Mouse (Mus musculus) kidney, postnatal 0 days (tissue): ENCODE data around the gene Gm10974. TPM values are rescaled to one million over a fixed set of nuclear protein-coding genes. Genes with fewer than 3 reads are reported as not detected.

Experiments used
- ATAC-seq: fragments of 200-750 bp; cut with Nextera tagmentation; replicated peaks from 2 replicates; pipeline ENCODE4 v1.8.0; 2017; ENCODE audit warnings: low read depth, moderate number of reproducible peaks, moderate TSS enrichment, moderate library complexity; ENCODE audit not compliant: low FRiP score
- DNase-seq: peaks from one replicate; pipeline ENCODE4 v3.0.0-alpha.2; 2016; ENCODE audit warnings: low spot score
- H3K27ac ChIP-seq: fragments of 300-500 bp; sonication (generic); 2 replicates; pipeline ENCODE4 v1.5.1; 2014; ENCODE audit warnings: mild to moderate bottlenecking
- H3K27me3 ChIP-seq: fragments of 300-500 bp; sonication (generic); 2 replicates; pipeline ENCODE4 v1.6.1; 2014; ENCODE audit warnings: low read length, mixed read lengths; ENCODE audit not compliant: insufficient read depth
- H3K36me3 ChIP-seq: fragments of 300-500 bp; sonication (generic); 2 replicates; pipeline ENCODE4 v1.6.1; 2014; ENCODE audit warnings: low read length, mixed read lengths; ENCODE audit not compliant: insufficient read depth
- H3K4me1 ChIP-seq: fragments of 300-500 bp; sonication (generic); replicated peaks from 2 replicates; pipeline ENCODE4 v1.6.1; 2014; ENCODE audit warnings: antibody characterized with exemption, low read length, mixed read lengths; ENCODE audit not compliant: insufficient read depth
- H3K4me2 ChIP-seq: fragments of 300-500 bp; sonication (generic); 2 replicates; pipeline ENCODE4 v1.6.1; 2014; ENCODE audit warnings: mild to moderate bottlenecking, low read length, moderate library complexity, mixed read lengths
- H3K4me3 ChIP-seq: fragments of 300-500 bp; sonication (generic); replicated peaks from 2 replicates; pipeline ENCODE4 v1.5.1; 2014; ENCODE audit warnings: low read depth, low read length
- H3K9ac ChIP-seq: fragments of 300-500 bp; sonication (generic); 2 replicates; pipeline ENCODE4 v1.6.1; 2014; ENCODE audit warnings: low read depth, low read length
- H3K9me3 ChIP-seq: fragments of 300-500 bp; sonication (generic); replicated peaks from 2 replicates; pipeline ENCODE4 v1.6.1; 2016; ENCODE audit warnings: low read length, inconsistent platforms, mixed read lengths
- CTCF ChIP-seq: IDR thresholded peaks from 2 replicates; pipeline ENCODE4 v1.5.1; 2016; ENCODE audit warnings: antibody characterized with exemption, low read depth, mild to moderate bottlenecking, moderate library complexity
- WGBS: fragments of 180-500 bp; shearing (Covaris S2); extraction: QIAGEN DNeasy Blood & Tissue Kit; methylation state at CpG from one replicate; pipeline ENCODE4 v1.1.7; 2014; 5-methylcytosine and 5-hydroxymethylcytosine counted together
- polyA plus RNA-seq: library from polyadenylated mRNA; unstranded; fragments of >200 nt; fragmentation: Nextera tagmentation; extraction: Ambion mirVana; gene quantifications from 2 replicates; pipeline ENCODE4 v1.2.1, GENCODE M21; 2015

Gm10974 gene
- polyA plus RNA-seq, 1 experiment from 2014 or later: not detected

DNA sequence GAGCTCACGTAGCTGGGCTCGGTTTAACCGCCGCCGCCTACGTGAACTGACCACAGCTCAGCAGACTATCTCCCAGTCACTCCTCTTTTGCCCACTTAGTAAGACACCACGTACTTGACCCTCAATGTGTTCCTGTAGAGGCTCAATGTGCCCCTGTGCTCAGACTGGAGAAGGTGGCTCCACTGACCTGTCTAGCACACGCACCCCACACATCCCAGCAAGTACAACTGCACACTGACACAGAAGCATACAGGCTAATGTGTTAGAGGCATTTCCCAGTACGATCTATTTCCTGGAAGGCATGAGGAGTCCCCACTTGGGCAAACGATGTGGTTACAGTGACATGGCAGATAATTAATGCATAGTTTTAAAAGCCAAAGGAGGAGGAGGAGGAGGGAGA is 10.9 kb downstream of the Gm10974 start:
- peak overlapping the region; percentile 11; the same call in 1 of the 2 replicates for H3K27ac ChIP-seq
- H3K27me3 ChIP-seq: no peaks in the 10 kb centered on the region
- no peak overlapping the region for H3K4me3 ChIP-seq
- 0 out of 2 replicates have a peak, but pooled peaks cover 4% of the 10 kb centered on the region for H3K36me3 ChIP-seq
- H3K9me3 ChIP-seq: no peaks in the 10 kb centered on the region
- no peak overlapping the region for H3K4me2 ChIP-seq
- 0 out of 2 replicates have a peak, but pooled peaks cover 3% of the 10 kb centered on the region for H3K4me1 ChIP-seq
- H3K9ac ChIP-seq: no peak overlapping the region
- DNase-seq: no peak
- no peak for TF ChIP-seq CTCF
- WGBS: 73% methylated on average over 10 of the region's 10 CpGs
- ATAC-seq: no peak

DNA sequence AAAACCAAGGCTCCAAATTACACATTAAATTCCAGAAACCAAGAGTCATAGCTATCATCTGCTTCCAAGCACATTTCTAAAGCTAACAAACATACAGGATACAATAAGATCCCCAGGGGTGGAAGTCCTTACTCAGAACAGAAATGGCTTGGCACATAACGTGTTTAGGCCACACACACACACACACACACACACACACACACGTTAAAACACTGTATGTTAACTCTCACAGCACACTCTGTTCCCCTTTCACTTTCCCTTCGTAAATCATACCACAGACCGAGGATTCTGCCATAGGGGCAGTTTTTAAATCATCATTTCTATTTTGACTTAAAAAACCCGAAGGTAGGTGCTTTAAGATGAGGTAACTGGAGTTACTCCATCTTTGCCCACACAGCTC is 18.5 kb downstream of the Gm10974 start:
- Histone ChIP-seq H3K4me2 (no peak overlapping the region), H3K27ac (peak overlapping the region; percentile 37)
- WGBS: 47% methylated on average over 5 of the region's 5 CpGs

DNA sequence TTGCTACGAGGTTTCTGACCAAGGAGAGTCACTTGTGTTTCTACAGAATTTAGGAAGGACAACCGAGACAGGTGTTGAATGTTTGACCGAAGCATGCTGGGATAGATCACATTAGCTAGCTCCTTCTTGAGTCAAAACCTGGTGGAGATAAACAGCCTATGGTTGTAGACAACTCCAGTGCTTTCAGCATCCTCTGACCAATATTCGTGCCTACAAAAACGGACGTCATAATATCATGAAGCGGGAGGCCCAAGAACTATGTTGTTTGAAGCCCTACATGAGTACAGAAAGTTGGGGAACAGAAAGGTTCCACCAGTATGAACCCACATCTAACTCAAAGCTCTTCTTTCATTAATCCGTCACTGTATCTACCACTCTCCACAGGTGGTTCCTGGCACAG is 19.2 kb downstream of the Gm10974 start:
- Histone ChIP-seq H3K4me3 (no peak overlapping the region), H3K27ac (peak overlapping the region; percentile 37; the same call in 1 of the 2 replicates), H3K9ac (no peak overlapping the region), H3K27me3 (no peaks in the 10 kb centered on the region), H3K4me1 (no peaks in the 10 kb centered on the region; the same call in none of the 2 replicates), H3K9me3 (no peaks in the 10 kb centered on the region), H3K4me2 (no peak overlapping the region), H3K36me3 (0 out of 2 replicates have a peak, but pooled peaks cover 4% of the 10 kb centered on the region)
- WGBS: 85% methylated on average over 8 of the region's 8 CpGs
- TF ChIP-seq CTCF: no peak
- ATAC-seq (no peak), DNase-seq (no peak)

More for the DNA sequence above, 18.5 kb downstream of the Gm10974 start:
- no peak for TF ChIP-seq CTCF
- Histone ChIP-seq H3K4me3 (no peak overlapping the region), H3K9ac (no peak overlapping the region), H3K27me3 (no peaks in the 10 kb centered on the region), H3K4me1 (no peaks in the 10 kb centered on the region; the same call in none of the 2 replicates), H3K9me3 (no peaks in the 10 kb centered on the region), H3K36me3 (0 out of 2 replicates have a peak, but pooled peaks cover 4% of the 10 kb centered on the region)
- ATAC-seq (no peak), DNase-seq (peak; percentile 53)

DNA sequence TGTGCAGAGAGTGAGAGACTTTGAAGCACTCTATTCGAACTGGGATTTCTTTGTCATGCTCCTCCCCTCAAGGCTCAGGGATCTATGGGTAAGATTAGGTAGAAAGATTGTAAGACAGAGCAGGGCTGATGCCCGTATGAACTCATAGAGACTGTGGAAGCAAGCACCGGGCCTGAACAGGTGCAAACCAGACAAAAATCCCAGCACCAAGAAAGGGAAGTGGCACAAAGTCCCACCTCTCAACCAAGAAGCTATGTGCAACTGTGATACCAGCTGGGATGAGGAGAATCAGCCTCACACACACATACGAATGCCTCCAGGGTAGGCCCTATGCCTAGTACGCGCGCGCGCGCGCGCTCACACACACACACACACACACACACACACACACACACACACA is 20.1 kb downstream of the Gm10974 start:
- no peak for ATAC-seq
- no peak for TF ChIP-seq CTCF
- Histone ChIP-seq H3K4me2 (no peak overlapping the region), H3K36me3 (0 out of 2 replicates have a peak, but pooled peaks cover under 1% of the 10 kb centered on the region), H3K4me1 (no peaks in the 10 kb centered on the region; the same call in none of the 2 replicates), H3K27me3 (no peaks in the 10 kb centered on the region), H3K9ac (no peak overlapping the region), H3K9me3 (no peaks in the 10 kb centered on the region), H3K4me3 (no peak overlapping the region), H3K27ac (no peak overlapping the region)
- DNase-seq: no peak
- 93% methylated on average over 12 of the region's 12 CpGs for WGBS

DNA sequence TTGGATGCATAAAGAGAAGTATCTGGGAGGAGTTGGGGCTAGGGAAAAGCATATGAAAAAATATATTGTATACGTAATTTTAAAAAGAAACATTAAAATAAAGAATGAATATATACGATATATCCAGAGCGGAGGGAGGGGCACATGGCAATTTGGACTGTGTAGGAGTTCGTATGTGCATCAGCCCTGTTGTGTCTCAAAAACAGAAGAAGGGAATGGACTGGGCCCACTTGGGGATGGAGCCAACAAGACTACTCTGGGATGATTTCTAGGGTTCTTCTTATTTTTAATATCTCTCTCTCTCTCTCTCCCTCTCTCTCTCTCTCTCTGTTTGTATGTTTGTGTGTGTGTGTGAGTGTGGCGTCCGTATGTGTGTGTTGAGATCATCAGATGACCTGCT is 20.7 kb downstream of the Gm10974 start:
- Histone ChIP-seq H3K27me3 (no peaks in the 10 kb centered on the region), H3K9ac (no peak overlapping the region), H3K4me3 (no peak overlapping the region), H3K9me3 (no peaks in the 10 kb centered on the region), H3K27ac (no peak overlapping the region), H3K4me1 (no peaks in the 10 kb centered on the region; the same call in none of the 2 replicates), H3K36me3 (no peaks in the 10 kb centered on the region), H3K4me2 (no peak overlapping the region)
- ATAC-seq: no peak
- 94% methylated on average over 6 of the region's 6 CpGs for WGBS
- no peak for TF ChIP-seq CTCF
- no peak for DNase-seq

DNA sequence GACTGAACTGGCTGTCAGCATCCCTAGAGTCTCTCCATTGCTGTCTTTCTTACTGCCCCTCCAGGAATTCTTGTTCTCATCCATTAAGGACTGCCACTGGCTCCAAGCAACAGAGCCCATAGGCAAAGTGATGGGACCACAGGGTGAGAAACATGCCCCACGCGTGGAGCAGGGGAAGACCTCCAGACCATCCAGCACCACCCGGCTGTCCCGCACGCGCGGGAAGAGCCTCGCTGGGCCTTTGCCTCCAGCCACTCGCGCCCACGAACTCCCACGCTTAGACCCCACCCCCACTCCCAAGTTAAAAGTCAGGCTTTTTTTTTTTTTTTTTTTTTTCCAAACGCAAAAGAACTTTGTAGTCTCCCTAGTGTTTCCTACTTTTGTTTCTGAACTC is 21.7 kb downstream of the Gm10974 start:
- 0 out of 2 replicates have a peak, but pooled peaks have one; percentile 7 for ATAC-seq
- peak; percentile 39 for DNase-seq

More for the DNA sequence above, 21.7 kb downstream of the Gm10974 start:
- peak overlapping the region; percentile 73 for H3K4me3 ChIP-seq
- no peaks in the 10 kb centered on the region for H3K27me3 ChIP-seq
- H3K4me2 ChIP-seq: peak overlapping the region; percentile 97
- H3K4me1 ChIP-seq: no peaks in the 10 kb centered on the region; the same call in none of the 2 replicates
- no peak for TF ChIP-seq CTCF
- H3K9ac ChIP-seq: peak overlapping the region; percentile 77
- H3K9me3 ChIP-seq: no peaks in the 10 kb centered on the region
- H3K27ac ChIP-seq: peak overlapping the region; percentile 85; the same call in 1 of the 2 replicates
- under 1% methylated on average over 13 of the region's 13 CpGs for WGBS
- H3K36me3 ChIP-seq: no peaks in the 10 kb centered on the region
